Mouse (Mus musculus) layer of hippocampus, adult 8-10 months (tissue): ENCODE data around the gene Sctr. TPM values are rescaled to one million over a fixed set of nuclear protein-coding genes. Genes with fewer than 3 reads are reported as not detected.

Experiments used
- DNase-seq, 2 experiments: peaks; one replicate each; pipeline ENCODE4 v3.0.0; 2022; ENCODE audit warnings: low spot score in 2 of 2
- total RNA-seq, 4 experiments: library from RNA; stranded (reverse); gene quantifications; 2 replicates each; pipeline ENCODE4 v1.2.4; 2022

Gene Sctr
- total RNA-seq, 4 experiments from 2014 or later: 1.1 to 2.7 (median 1.7) TPM

DNA sequence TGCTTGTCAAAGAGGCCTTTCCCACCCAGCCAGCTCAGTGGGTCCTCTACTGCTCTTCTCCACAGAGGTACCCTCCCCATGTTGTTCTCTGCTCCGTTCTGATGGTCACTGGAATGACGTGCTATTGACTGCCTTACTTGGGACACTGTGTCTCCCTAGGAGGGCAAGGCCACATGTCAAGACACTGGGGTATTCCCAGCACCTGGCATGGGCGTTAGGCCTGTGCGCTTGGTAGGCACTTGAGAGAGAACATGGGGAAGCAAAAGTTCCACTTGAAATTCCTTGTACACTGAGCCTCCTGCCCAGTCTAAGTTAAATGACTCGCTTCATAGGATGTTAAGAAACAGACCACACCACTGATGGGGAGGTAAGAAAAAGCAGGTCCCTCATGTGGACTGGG lies 62.4 kb downstream of the Sctr start:
- DNase-seq: no peak

- no peak for DNase-seq
Measured at GRCm38 (mm10) chr1:120070168-120070567, 63.5 kb downstream of the Sctr start.

GRCm38 (mm10) chr1:120071133-120071532 lies 64.4 kb downstream of the Sctr start:
- no peak for DNase-seq

GRCm38 (mm10) chr1:120072900-120073299 lies 66.2 kb downstream of the Sctr start:
- no peak for DNase-seq

DNA sequence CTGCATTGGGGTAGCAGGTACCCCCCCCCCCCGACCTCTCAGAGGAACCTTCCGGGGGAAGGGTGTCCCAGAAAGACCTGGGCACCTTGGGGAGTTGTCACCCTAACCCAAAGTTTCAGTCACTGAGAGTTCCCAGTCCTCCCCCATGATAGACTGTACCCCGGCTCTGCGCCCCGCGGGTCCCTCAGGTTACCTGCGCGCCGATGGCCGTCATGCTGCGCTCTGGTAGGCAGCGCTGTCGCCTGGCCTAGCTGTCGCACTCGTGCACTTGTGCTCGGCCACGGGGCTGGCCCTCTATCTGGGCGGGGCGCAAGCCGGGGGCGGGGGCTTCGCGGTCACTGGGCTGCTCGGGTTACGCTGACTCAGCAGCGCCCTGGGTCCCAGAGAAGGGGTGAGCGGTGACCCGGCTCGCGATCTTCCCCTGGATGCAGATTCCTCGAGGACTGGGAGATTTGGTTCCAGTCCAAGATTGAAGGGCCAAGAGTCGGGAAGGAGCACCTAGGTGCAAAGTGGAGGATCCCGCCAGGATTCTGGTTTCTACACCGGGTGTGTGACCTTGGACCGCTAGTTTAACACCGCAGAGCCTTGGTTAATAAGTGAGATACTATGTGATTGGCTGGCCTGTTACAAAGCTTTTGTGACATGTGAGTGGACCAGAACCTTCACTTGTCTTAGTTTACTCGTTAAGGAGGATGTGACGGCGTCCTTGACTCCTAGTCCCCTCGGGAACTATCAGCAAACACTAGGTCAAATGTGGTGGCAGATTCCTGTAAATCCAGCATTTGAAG lies 67.0 kb downstream of the Sctr start, which contains the start of gene Tmem37:
Gene Tmem37, minus strand, starts transcription at position 556 of the 788 bp plus-strand sequence.
- DNase-seq: no peak

DNA sequence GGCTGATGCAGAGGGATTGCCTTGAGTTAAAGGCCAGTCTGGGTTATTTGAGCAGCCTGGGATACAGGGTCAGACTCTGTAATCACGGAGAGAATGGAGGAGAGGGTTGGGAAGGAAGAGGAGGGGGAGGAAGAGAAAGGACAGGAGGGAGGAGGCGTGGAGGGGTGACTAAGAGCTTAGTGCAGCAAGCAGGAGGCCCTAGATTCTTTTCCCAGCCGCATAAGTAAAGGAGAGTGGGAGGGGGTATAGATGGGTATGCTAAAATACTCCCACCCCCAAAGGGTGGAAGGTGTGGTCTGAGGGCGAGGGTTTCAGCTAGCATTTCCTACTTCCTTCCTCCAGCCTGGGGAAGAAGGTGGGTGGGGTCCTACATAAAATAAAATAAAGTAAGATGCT lies 67.6 kb downstream of the Sctr start:
- no peak for DNase-seq

- no peak for DNase-seq
Measured at GRCm38 (mm10) chr1:120074931-120075330, 68.2 kb downstream of the Sctr start.

DNA sequence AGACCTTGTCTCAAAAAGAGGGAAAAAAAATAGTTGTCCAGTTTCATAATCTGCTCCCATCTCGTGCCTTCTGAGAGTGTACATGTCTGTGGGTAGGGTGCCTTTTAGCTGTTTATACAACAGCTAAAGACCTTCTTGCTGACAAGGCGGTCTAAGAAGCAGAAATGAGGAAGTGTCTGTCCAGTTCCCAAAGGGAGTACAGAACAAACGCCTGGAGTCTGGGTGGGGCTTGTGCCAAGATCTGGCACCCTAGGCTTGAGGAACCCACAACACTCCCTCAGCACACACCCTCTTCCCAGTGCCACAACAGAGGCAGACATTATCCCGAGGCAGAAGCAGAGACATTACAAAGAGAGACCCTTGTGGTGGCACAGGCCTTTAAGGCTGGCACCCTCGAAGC lies 68.8 kb downstream of the Sctr start:
- no peak for DNase-seq

DNA sequence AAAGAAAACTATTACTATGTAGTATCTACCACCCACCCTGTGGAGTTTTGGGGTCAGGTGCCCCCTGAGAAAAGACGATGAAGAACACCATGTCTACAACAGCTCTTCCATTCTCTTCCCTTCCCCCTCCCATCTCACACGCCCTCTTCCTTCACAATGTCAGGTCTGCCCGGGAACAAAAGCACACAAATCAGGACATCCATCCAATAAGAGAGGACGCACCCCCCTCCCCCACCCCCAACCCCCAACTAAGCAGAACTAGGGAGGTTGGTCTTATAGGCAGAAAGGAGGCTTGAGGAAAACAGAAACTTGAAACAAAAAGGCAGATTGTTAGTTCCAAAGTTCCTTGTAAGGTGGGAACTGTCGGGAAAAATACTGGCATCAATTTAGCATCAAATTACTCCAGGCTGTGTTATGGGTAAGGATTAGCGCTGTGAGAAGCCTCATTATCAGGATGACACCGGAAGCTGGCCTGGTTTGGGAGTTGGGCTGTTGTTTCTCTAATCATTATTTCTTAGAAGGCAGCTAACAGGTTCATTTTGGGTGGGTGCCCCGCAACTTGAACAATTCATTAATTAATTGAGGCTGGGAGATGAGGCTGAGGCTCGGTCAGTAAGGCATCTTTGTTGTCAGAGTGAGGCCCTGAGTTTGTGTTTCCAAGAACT lies 71.2 kb downstream of the Sctr start:
- no peak for DNase-seq

DNA sequence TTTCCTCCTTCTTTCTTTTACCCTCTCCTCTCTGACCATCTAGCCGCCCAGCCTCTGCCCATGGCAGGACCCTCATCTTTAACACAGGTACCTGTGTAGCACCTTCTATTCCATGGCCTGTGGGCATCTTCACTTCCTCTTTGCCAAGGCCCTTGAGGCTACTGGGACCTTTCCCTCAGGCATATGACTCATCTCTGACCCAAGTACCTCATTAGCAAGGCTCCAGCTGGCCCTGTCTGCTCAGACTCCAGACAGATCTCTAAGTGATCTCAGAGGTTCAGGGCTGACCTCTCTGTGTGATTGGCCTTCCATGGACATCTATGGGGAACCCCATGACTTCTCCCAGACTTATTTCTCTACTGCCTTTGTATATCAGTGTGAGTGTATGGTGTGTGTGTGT lies 73.9 kb downstream of the Sctr start:
- DNase-seq: no peak

DNA sequence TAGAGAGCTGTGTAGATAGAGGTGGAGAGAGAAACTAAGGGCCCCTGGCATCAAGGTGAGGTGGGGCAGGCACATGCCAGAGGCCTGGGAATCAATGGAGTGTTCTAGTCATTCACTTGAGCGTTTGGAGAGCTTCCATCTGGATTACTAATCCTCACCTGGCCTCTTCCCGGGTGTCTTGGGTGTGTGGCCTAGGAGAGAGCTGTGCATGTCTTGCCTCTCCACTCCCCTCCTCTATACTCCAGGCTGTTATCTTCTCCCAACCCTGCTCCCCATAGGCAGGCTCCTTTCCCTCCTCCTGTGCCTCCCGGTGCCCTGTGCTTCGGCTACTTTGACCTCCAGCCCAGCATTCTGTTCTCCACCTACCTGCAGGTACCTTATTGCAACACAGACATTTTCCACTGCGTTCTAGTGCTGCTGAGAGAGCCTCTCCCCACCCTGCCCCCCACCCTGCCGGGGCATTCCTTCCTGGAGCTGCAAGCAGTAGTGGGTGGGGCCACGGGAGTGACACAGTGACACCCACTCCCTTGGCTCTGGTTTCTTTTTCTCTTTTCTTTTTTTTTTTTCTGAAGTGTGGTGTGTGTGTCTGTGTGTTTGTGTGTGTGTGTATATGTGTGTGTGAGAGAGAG lies 76.4 kb downstream of the Sctr start:
- DNase-seq: no peak

DNA sequence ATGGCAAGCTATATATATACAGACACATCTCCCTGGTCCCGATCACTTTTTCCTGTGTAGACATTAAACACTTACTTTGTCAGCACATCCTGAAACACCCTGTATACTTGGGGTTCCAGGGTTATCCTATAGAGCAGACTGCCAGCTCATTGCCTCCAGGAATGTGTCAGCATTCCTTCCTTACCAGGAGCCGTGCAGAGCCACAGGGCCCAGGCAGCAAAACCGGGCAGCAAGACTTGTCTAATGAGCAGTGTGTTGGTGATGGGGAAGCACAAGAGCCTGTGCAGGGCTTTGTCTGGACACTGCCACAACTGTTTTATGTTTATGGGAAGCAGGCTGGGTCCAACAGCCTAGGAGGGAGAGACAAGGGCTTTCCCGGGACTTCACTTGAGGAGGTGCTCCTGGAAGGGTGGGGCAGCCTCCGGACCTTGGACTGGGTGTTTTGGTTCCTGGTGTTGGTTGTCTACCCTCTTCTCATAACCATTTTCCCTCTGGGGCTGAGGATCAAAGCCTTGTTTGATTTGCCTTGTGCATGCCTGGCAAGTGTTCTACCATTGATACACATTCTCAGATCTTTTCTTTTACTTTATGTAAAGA lies 77.3 kb downstream of the Sctr start:
- DNase-seq: no peak

DNA sequence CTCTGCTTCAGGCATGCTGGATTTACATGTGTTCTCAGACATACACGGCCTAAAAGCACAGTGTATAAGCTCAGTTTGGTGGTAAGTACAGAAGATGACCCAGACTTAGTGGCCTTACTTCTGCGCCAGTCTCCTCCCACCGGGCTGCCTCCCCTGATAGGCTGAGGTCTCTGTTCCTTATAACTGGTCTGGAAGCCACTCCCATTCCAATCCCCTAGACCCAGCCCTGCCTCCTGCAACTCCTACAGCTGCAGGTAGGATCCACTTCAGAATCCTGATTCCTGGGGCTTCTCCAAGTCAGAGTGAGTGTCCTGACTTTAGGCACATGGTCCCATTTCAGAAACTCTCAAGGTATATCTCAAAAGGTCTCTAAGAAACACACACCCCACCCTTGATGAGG lies 79.0 kb downstream of the Sctr start:
- DNase-seq: no peak

DNA sequence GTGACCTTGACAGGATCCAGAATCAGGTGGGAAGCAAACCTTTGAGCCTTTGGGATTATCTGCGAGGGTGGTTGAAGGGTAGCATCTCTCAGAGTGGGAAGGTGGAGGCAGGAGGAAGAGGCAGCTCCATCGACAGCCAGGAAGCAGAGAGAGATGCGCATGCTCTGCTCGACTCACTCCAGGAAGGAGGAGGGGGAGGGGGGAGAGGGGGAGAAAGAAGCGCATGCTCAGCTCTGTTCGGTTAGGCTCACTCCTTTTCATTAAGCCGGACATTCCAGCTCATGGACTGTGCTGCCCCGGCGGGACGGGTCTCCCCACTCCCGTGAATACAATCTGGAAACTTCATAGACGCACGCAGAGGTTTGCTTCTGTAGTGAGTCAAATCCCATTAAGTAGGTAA lies 80.0 kb downstream of the Sctr start:
- DNase-seq: no peak

DNA sequence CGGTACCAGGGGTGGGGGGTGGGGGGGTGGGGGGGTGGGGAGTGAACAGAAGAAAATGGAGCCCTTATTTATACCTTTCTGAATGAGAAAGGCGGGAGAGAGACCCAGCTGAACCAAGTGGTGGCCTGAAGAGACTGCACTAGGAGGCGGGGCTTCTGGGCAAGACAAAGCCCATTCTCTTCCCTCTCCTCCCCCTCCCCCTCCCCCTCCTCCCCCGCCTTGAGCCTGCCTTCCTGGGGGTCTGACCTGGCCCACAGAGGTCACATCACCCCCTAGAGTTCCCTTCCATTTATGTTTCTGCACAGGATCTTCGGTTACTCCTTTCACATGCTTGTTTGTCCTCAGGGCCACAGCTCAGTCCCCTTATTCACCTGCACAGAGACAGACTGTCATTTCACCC lies 82.5 kb downstream of the Sctr start:
- DNase-seq: no peak

DNA sequence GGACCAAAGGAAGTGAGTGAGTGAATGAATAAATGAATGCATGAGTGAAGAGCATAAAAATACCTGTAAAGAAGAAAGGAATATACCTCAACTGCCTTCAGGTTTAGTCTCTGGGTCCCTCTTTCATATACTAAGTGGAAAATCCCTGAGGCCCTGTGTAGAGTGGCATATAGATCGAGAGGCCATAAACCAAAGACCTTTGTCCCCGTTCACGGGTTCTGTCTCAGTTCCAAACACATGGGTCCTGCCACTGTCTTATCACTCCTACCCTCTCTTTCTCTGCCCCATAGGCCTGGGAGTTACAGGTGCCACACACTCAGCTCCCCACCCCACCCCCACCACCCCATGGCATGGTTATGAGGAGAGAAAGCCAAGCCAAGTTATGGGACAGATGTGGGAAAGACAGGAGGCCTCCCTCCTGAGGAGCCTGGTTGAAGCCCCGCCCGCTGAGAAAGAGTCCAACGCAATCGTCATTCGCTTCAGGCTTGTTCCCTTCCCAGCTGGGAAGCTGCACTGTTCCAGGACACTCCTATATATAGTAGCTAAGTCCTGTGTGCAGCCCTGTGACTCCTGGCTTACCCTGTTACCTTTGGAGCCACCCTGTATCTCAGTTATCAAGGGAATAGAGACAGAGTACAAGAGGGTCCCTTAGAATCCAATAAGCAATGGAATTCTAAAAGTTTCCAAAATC lies 84.3 kb downstream of the Sctr start:
- DNase-seq: no peak

DNA sequence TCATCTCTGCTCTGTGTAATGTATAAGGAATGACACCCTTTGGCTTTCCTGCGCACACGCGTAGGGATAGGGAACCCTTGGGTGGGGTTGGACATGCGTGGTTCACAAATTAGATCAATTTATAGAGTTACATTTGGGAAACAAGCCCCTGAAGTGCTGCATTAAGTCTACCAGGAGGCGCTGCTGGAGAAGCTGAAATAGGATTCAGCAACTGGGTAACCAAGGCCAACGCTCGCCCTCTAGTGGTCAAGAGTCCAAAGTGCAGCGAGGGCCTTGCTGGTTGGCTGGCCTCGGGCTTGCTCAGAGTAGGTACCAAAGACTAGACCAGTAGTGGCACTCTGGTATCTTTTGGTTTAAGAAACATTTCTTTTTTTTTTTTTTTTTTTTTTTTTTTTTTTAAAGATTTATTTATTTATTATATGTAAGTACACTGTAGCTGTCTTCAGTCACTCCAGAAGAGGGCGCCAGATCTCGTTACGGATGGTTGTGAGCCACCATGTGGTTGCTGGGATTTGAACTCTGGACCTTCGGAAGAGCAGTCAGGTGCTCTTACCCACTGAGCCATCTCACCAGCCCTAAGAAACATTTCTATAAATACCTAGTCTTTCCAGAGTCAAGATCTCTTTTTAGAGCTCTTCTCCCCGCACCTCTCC lies 86.9 kb downstream of the Sctr start:
- DNase-seq: peak; percentile 72 to 89

- no peak for DNase-seq
Measured at GRCm38 (mm10) chr1:120094920-120095319, 88.2 kb downstream of the Sctr start.

DNA sequence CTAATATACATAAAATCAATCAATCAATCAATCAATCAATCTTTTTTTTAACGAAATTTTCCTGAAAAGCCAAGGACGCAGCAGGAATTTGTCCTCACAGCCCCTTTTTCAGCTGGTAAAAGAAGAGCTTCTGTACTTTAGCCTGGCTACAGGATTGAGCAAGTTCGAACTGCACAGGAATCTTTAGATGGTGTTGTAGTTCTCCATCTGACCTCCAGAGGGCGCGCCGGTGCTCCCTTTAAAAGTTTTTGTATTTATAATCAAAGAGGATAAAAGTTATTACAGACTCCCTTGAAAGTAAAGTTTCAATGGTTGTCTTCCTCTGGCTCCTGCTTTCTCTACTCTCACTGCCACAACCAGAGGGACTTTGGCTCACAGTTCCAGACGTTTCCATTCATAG lies 91.6 kb downstream of the Sctr start:
- peak; percentile 38 to 80 for DNase-seq

DNA sequence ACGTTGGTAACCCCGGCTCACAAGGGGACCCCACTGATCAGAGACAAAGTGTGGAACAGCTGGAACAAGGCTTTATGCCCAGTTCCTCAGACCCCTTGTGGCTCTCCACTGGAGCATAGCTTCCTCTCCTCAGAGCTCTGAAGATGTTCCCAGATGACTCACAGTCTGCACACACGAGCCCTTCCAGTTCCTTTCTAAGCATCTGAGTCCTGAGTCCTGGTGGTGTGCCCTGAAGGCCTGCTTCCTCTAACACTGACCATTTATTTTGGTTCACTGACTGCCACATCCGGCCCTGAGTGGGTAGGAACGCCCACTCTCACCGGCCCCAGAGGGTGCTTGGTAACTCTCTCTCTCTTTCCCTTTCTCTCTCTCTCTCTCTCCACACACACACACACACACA lies 92.8 kb downstream of the Sctr start:
- no peak for DNase-seq
